Mouse (Mus musculus): ENCODE measurements around the gene Klf14.

Klf14 gene

GRCm38 (mm10) chr6:30958736-30959540 is at the start of gene Klf14:
TSS of gene Klf14 (minus strand) at chr6:30959078.
- DNase-seq (ENCODE audit: extremely low read depth, insufficient read length, low spot score) = no peak

GRCm38 (mm10) chr6:31006111-31006600 is 47.3 kb upstream of the Klf14 start:
- DNase-seq (ENCODE audit: extremely low read depth, insufficient read length, low spot score) = no peak

GRCm38 (mm10) chr6:30986393-30986792 is 27.5 kb upstream of the Klf14 start:
- DNase-seq (ENCODE audit: extremely low read depth, insufficient read length, low spot score) = no peak

GRCm38 (mm10) chr6:30983021-30983420 is 24.1 kb upstream of the Klf14 start:
- no peak for DNase-seq (ENCODE audit: extremely low read depth, insufficient read length, low spot score)

GRCm38 (mm10) chr6:30982372-30982980 is 23.6 kb upstream of the Klf14 start:
- DNase-seq (ENCODE audit: extremely low read depth, insufficient read length, low spot score) = peak; percentile 14

GRCm38 (mm10) chr6:30981351-30981750 is 22.5 kb upstream of the Klf14 start:
- no peak for DNase-seq (ENCODE audit: extremely low read depth, insufficient read length, low spot score)

- DNase-seq (ENCODE audit: extremely low read depth, insufficient read length, low spot score) = no peak
Measured at GRCm38 (mm10) chr6:30978615-30979014, 19.7 kb upstream of the Klf14 start.

- no peak for DNase-seq (ENCODE audit: extremely low read depth, insufficient read length, low spot score)
Measured at GRCm38 (mm10) chr6:30972121-30972520, 13.2 kb upstream of the Klf14 start.

- DNase-seq (ENCODE audit: extremely low read depth, insufficient read length, low spot score) = peak; percentile 11
Measured at GRCm38 (mm10) chr6:30957784-30958735, 818 bp downstream of the Klf14 start.

- no peak for DNase-seq (ENCODE audit: extremely low read depth, insufficient read length, low spot score)
Measured at GRCm38 (mm10) chr6:30939264-30939663, 19.6 kb downstream of the Klf14 start.

- no peak for DNase-seq (ENCODE audit: extremely low read depth, insufficient read length, low spot score)
Measured at GRCm38 (mm10) chr6:30922821-30923220, 36.1 kb downstream of the Klf14 start.

GRCm38 (mm10) chr6:30921826-30922225 is 37.1 kb downstream of the Klf14 start:
- no peak for DNase-seq (ENCODE audit: extremely low read depth, insufficient read length, low spot score)

- DNase-seq (ENCODE audit: extremely low read depth, insufficient read length, low spot score) = no peak
Measured at GRCm38 (mm10) chr6:30920834-30921675, 37.8 kb downstream of the Klf14 start.

GRCm38 (mm10) chr6:30915473-30915872 is 43.4 kb downstream of the Klf14 start, which contains the start of gene Tsga13:
TSS of gene Tsga13 (minus strand) at chr6:30915573.
- DNase-seq (ENCODE audit: extremely low read depth, insufficient read length, low spot score) = no peak

- no peak for DNase-seq (ENCODE audit: extremely low read depth, insufficient read length, low spot score)
Measured at GRCm38 (mm10) chr6:30907970-30908369, 50.9 kb downstream of the Klf14 start.

Measured in 3134 (cell line).